Mouse (Mus musculus): ENCODE measurements at regions not wholly inside any gene's neighbourhood (a gene's known extent, or its start where the extent isn't known, plus 50 kb on each side); places are given as distances from the start of the nearest gene placed in this dataset.

DNA sequence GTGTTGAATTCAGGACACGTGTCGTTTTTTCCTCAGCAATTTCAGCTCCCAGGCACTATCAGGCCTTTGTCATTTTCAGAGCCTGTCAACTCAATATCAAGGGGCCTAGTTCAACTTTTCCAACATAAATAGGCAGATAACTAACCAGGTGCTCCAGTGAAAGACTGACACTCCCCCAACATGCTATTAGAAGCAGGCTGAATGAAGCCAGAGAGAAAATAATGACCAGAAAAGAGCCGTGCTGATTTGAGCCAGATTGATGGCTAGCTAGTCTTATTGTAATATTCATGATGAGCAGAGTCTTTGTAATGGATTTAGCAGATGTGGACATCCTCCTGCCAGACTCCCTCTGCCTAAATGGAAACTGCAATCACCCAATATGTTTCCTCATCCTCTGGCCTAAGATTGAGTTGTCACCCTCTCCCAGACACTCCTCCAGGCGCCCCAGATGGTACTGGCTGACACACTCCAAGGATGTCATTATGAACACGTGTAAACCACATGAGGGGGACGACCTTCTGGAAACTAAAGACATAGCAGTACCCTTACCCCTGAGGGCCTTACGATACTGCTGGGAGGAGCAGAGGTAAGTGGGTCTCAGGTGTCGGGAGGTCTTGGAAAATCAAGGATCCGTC is 66.0 kb downstream of the Gm10260 start:
- TF ChIP-seq CTCF (IDR thresholded peaks at IDR 0.05; ENCODE audit: borderline replicate concordance, extremely low read depth, insufficient read depth, insufficient read length) (no peak), POLR2A (IDR thresholded peaks at IDR 0.05; ENCODE audit: borderline replicate concordance, extremely low read depth, insufficient read depth, insufficient read length, poor library complexity, severe bottlenecking) (no peak)
